Mouse (Mus musculus): ENCODE results near the gene Rpe65.

Rpe65 gene

DNA sequence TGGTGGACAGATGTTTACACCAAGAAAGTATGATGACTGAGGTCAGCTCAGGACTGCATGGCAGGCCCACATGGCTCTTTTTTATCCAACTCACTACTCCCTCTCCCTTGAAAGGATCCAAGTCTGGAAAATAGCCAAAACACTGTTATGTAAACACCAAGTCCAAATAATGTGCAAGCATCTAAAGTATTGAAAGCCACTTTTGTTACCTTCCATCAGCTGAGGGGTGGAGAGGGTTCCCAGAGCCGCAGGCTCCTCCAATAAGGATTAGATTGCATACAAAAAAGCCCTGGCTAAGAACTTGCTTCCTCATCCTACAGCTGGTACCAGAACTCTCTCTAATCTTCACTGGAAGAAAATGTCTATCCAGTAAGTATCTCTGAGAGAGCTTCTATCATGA is at the start of gene Rpe65:
Gene Rpe65, plus strand, starts transcription at position 301 of the 400 bp plus-strand sequence.
- DNase-seq = no peak

DNA sequence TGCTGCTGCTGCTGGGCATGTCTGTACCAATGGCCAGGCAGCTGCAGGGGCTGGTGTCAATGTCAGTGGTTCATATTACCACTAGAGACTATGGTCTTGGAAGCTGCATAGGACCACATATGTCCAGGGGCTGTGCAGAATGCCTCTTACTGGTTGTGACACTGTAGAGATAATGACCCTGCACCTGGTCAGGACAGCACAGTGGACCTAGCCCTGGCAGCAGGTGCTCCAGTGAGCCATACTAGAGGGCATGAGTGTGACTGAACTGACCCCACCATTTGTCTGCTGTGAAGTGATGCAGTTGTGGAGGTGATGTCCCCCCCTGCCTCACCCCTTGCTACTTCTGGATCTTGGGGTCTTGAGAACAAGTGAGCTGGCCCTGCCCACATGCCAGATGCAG is 48.8 kb upstream of the Rpe65 start:
- DNase-seq = no peak

DNA sequence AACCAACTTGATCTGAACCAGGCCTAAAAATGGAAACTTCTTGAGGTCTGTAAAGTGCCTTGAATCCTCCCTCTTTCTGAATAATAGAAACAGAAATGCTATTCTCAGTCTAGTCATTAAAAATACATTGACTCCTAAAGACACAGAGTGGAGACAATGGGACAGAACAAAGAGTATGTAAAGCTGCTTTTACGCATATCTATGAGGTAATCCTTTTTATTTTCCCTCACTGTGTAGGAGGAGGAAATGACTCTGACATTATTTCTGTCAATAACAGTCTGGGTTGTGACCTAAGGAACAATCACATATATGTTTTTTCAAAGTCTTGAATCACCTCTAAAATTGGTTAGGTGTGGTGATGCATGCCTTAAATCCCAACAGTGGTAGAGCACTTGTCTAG is 16.0 kb downstream of the Rpe65 start:
- no peak for DNase-seq

DNA sequence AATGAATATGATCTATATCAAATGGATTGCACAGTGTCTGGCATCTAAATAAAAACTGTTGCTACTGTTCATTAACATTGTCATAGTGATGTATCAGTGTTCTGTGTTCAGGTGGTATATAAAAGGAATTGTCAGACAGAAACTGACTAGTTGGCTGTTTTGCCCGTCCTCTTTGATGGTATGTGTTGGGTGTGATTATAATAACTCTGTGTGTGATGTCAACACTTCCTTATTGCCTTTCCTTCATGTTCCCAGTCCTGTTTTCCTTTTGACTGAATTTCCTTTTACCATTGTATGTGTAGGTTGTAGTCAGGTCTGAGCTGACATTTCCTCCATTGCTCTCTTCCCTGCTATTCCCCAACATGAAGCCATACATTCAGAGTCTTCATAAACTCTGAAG is 22.1 kb downstream of the Rpe65 start:
- no peak for DNase-seq

DNA sequence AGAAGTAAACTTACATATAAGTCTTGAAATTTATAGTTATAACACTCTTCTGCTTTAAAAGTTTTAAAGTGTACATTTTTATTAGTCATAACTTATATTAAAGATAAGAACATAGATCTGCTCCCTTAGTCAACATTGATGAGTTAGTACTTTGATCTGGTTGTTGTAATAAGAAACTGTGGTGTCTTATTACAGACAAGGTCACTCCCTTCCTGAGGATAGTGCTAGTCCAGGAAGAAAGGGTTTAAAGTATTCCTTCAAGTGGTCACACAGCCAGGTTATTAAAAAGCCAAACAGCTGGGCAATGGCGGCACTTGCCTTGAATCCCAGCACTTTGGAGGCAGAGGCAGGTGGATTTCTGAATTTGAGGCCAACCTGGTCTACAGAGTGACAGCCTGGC is 25.0 kb downstream of the Rpe65 start:
- no peak for DNase-seq

DNA sequence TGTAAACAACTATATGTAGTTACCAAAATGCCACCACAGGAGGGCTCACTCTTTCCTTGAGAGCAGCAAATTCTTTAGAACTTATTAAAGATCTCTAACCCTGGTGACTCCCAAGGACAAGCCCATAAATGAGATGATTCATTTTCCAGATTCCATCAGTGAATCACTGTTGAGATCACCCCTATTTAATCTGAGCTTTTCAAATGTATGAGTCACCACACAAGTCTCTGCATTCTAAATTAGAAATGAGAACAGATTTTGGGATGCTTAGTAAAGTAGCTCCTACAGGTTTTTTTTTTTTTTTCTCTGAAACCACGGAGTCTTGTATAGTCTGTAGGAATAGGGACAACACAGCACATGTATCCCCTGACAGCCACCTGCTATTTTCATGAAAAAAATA is 61.8 kb downstream of the Rpe65 start:
- DNase-seq = no peak

DNA sequence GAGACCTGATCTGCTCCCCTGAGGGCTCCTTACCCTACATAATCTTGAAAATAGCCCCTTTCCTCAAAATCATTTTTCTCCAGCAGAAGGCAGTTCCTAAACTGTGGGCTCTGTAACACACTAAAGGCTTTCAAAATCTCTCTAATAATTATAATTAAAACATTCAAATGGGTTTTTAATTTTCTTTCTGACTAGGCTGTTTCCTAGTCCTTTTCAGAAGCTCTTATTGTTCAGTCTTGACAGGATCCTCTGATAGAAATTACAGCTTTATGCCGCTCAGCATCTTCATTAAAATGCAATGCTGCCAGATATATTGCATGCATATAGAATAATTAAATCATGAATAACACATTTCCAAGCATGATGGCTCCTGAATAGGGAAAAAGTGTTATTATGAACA is 64.4 kb downstream of the Rpe65 start:
- no peak for DNase-seq
